Comparison of ENCODE assay signal across 22 mouse cellular contexts in genomic region chr5:49880383-49880782, GRCm38 (mm10).
DNase-seq lines count a peak whose midpoint lies in the region; ATAC-seq and TF ChIP-seq lines count a peak whose summit lies in the region.
"Had no signal": no experiment of that assay in that cellular context is flagged by ENCODE, and none has a peak within 500 bp of the region (broad histone marks: within the 10 kb centered on the region; RNA-seq: fewer than 3 reads in every experiment).

No protein-coding gene starts in this region.

- H3K4me1 ChIP-seq in midbrain, embryonic 10.5 days: peaks cover 22% of the 10 kb centered on the region
- H3K4me1 ChIP-seq in midbrain, postnatal 0 days (ENCODE audit: insufficient read depth, low read length): no peaks in the 10 kb centered on the region
- H3K4me1 ChIP-seq in forebrain, embryonic 16.5 days (replicated peaks; ENCODE audit: control insufficient read depth, insufficient read depth, low read length): no peaks in the 10 kb centered on the region
- peaks cover 4% of the 10 kb centered on the region; the same call in 1 of the 2 replicates for H3K4me1 ChIP-seq in liver, embryonic 12.5 days
- H3K4me1 ChIP-seq: heart, embryonic 13.5 days; kidney, embryonic 15.5 days; stomach, embryonic 15.5 days had no signal

- ATAC-seq in midbrain, postnatal 0 days (ENCODE audit: low FRiP score): no peak
- 0 out of 2 replicates have a peak, but pooled peaks have one; percentile 36 for ATAC-seq in forebrain, embryonic 16.5 days
- ATAC-seq in liver, embryonic 12.5 days: no peak
- ATAC-seq: hindbrain, embryonic 16.5 days had no signal

- H3K9me3 ChIP-seq in midbrain, embryonic 10.5 days (replicated peaks): no peaks in the 10 kb centered on the region
- H3K9me3 ChIP-seq in midbrain, postnatal 0 days (ENCODE audit: low read length): no peaks in the 10 kb centered on the region
- no peaks in the 10 kb centered on the region for H3K9me3 ChIP-seq in forebrain, embryonic 16.5 days (ENCODE audit: control insufficient read depth, low read length)
- H3K9me3 ChIP-seq in liver, embryonic 12.5 days (replicated peaks): no peaks in the 10 kb centered on the region
- H3K9me3 ChIP-seq: heart, embryonic 13.5 days; kidney, embryonic 15.5 days; liver, embryonic 13.5 days; stomach, embryonic 15.5 days had no signal

- peak overlapping the region; percentile 35; the same call in 1 of the 2 replicates for H3K27ac ChIP-seq in midbrain, embryonic 10.5 days (replicated peaks)
- no peak overlapping the region for H3K27ac ChIP-seq in midbrain, postnatal 0 days (ENCODE audit: low read depth, low read length)
- H3K27ac ChIP-seq in forebrain, embryonic 16.5 days (ENCODE audit: low read length): no peak overlapping the region
- no peak overlapping the region for H3K27ac ChIP-seq in liver, embryonic 12.5 days
- H3K27ac ChIP-seq: heart, embryonic 13.5 days; kidney, embryonic 15.5 days; liver, embryonic 13.5 days; macrophage; stomach, embryonic 15.5 days had no signal

- H3K4me2 ChIP-seq in midbrain, postnatal 0 days (ENCODE audit: low read depth, low read length, poor library complexity, severe bottlenecking): no peak overlapping the region
- no peak overlapping the region for H3K4me2 ChIP-seq in forebrain, embryonic 16.5 days (ENCODE audit: low read length)
- no peak overlapping the region for H3K4me2 ChIP-seq in liver, embryonic 12.5 days
- H3K4me2 ChIP-seq: heart, embryonic 13.5 days; kidney, embryonic 15.5 days; liver, embryonic 13.5 days; stomach, embryonic 15.5 days had no signal

- H3K36me3 ChIP-seq in midbrain, embryonic 10.5 days: no peaks in the 10 kb centered on the region
- no peaks in the 10 kb centered on the region for H3K36me3 ChIP-seq in midbrain, postnatal 0 days (ENCODE audit: insufficient read depth, low read length)
- H3K36me3 ChIP-seq in forebrain, embryonic 16.5 days (ENCODE audit: control insufficient read depth, insufficient read depth): no peaks in the 10 kb centered on the region
- no peaks in the 10 kb centered on the region for H3K36me3 ChIP-seq in liver, embryonic 12.5 days
- H3K36me3 ChIP-seq: heart, embryonic 13.5 days; kidney, embryonic 15.5 days; liver, embryonic 13.5 days; stomach, embryonic 15.5 days had no signal

- WGBS in midbrain, embryonic 10.5 days: 20% methylated on average over 2 of the region's 2 CpGs
- 24% methylated on average over 2 of the region's 2 CpGs for WGBS in midbrain, postnatal 0 days
- WGBS in forebrain, embryonic 16.5 days: 15% methylated on average over 2 of the region's 2 CpGs
- WGBS in liver, embryonic 12.5 days (ENCODE audit: insufficient replicate concordance): 31% methylated on average over 2 of the region's 2 CpGs

- H3K9ac ChIP-seq in midbrain, postnatal 0 days (replicated peaks; ENCODE audit: low read length, poor library complexity, severe bottlenecking): no peak overlapping the region
- H3K9ac ChIP-seq in forebrain, embryonic 16.5 days (replicated peaks; ENCODE audit: low read depth, low read length): no peak overlapping the region
- no peak overlapping the region for H3K9ac ChIP-seq in liver, embryonic 12.5 days
- H3K9ac ChIP-seq: heart, embryonic 13.5 days; kidney, embryonic 15.5 days; liver, embryonic 13.5 days; stomach, embryonic 15.5 days had no signal

- no peak for TF ChIP-seq CTCF in midbrain, postnatal 0 days (IDR thresholded peaks at IDR 0.05)

- peak; percentile 16 for DNase-seq in midbrain, embryonic 10.5 days (ENCODE audit: low spot score)
- no peak for DNase-seq in midbrain, postnatal 0 days (ENCODE audit: low spot score)
- peak; percentile 2 for DNase-seq in NIH3T3 (ENCODE audit: low read depth)
- peak; percentile 26 for DNase-seq in embryo, embryonic 10 days (ENCODE audit: low spot score)
- DNase-seq: adrenal gland, adult 8-10 months; B cell, adult 2 months; cerebellum, adult 11 months; cerebellum, adult 9-11 months; heart, postnatal 10 days; kidney, adult 18-20 months; kidney, postnatal 4 days; liver, embryonic 13.5 days; lung, adult 2 months; lung, postnatal 10 days; right cerebral cortex, postnatal 25 days had no signal

- H3K4me3 ChIP-seq in midbrain, embryonic 10.5 days: no peak overlapping the region
- no peak overlapping the region for H3K4me3 ChIP-seq in midbrain, postnatal 0 days (ENCODE audit: low read depth, low read length)
- H3K4me3 ChIP-seq in forebrain, embryonic 16.5 days (replicated peaks; ENCODE audit: low read length): no peak overlapping the region
- H3K4me3 ChIP-seq in liver, embryonic 12.5 days: no peak overlapping the region
- H3K4me3 ChIP-seq: heart, embryonic 13.5 days; kidney, embryonic 15.5 days; liver, embryonic 13.5 days; stomach, embryonic 15.5 days had no signal

- H3K27me3 ChIP-seq in midbrain, embryonic 10.5 days (ENCODE audit: low read depth, poor library complexity, severe bottlenecking): no peaks in the 10 kb centered on the region
- no peaks in the 10 kb centered on the region for H3K27me3 ChIP-seq in midbrain, postnatal 0 days (ENCODE audit: insufficient read depth, low read length)
- no peaks in the 10 kb centered on the region for H3K27me3 ChIP-seq in forebrain, embryonic 16.5 days (replicated peaks; ENCODE audit: control insufficient read depth, insufficient read depth, low read length)
- no peaks in the 10 kb centered on the region for H3K27me3 ChIP-seq in liver, embryonic 12.5 days (replicated peaks)
- H3K27me3 ChIP-seq: heart, embryonic 13.5 days; kidney, embryonic 15.5 days; liver, embryonic 13.5 days; stomach, embryonic 15.5 days had no signal
